Mouse (Mus musculus): ENCODE measurements at regions not wholly inside any gene's neighbourhood (a gene's known extent, or its start where the extent isn't known, plus 50 kb on each side); places are given as distances from the start of the nearest gene placed in this dataset.

DNA sequence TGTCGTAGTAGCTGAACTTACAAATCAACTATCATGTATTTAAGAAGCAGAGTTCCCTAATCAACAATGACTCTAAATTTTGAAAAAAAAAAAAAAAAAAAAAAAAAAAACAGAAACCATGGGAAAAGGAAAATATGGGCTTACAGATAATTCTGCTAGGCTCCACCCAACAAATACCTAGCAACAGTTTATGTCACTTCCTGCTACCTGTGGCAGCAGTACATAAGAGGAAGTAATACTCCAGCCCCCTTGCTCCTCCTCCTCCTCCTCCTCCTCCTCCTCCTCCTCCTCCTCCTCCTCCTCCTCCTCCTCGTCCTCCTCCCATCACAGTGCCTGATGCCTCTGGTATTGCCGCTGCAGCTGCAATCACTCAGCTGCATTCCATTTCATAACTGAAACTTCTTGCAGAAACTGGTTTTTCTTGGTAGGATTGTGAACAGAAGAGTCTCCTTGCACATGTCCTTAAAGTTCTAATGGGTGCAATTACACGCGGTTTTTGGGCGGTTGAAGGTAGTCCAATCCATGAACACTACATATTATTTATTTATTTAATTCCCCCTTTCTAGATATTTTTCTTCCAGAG, 89.6 kb downstream of the Plk2 start:
- Histone ChIP-seq H3K27ac (ENCODE audit: insufficient read depth, low read length) (no peak overlapping the region), H3K27me3 (ENCODE audit: control insufficient read depth, insufficient read depth, low read length) (no peaks in the 10 kb centered on the region), H3K4me3 (replicated peaks; ENCODE audit: insufficient read depth, low read depth, low read length) (no peak overlapping the region), H3K4me1 (ENCODE audit: control insufficient read depth, insufficient read depth, low read length) (no peaks in the 10 kb centered on the region)
- WGBS, result 98% methylated on average over 5 of the region's 6 CpGs
- TF ChIP-seq POLR2A (IDR thresholded peaks at IDR 0.05; ENCODE audit: borderline replicate concordance, insufficient read depth, low read length) (no peak), CTCF (IDR thresholded peaks at IDR 0.05; ENCODE audit: borderline replicate concordance, insufficient read depth, low read depth, low read length) (no peak)
- DNase-seq, result no peak

DNA sequence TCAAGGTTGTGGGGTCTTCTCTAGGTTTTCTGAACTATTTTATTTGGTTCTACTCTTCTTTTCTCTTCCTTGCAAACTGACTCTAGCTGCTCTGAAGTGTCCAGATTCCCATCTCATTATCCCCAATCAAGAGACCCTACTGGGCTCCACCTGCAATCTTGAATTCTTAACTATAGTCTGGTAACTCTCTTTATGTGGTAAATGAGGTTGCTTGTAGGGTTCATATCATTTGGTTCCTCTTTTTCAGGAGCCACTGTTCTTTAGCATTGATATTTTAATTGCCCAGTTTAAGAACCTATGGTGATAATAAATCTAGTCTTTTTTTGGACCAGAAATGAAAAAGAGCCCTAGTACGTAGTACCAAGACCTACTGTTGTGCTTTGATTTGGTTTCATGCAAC, 90.7 kb downstream of the Plk2 start:
- H3K4me3 ChIP-seq (replicated peaks; ENCODE audit: insufficient read depth, low read depth, low read length), result no peak overlapping the region
- no peak for DNase-seq
- H3K27ac ChIP-seq (ENCODE audit: insufficient read depth, low read length), result no peak overlapping the region
- no peaks in the 10 kb centered on the region for H3K4me1 ChIP-seq (ENCODE audit: control insufficient read depth, insufficient read depth, low read length)
- 98% methylated on average over 1 of the region's 1 CpGs for WGBS
- TF ChIP-seq POLR2A (IDR thresholded peaks at IDR 0.05; ENCODE audit: borderline replicate concordance, insufficient read depth, low read length) (no peak), CTCF (IDR thresholded peaks at IDR 0.05; ENCODE audit: borderline replicate concordance, insufficient read depth, low read depth, low read length) (no peak)
- no peaks in the 10 kb centered on the region for H3K27me3 ChIP-seq (ENCODE audit: control insufficient read depth, insufficient read depth, low read length)

DNA sequence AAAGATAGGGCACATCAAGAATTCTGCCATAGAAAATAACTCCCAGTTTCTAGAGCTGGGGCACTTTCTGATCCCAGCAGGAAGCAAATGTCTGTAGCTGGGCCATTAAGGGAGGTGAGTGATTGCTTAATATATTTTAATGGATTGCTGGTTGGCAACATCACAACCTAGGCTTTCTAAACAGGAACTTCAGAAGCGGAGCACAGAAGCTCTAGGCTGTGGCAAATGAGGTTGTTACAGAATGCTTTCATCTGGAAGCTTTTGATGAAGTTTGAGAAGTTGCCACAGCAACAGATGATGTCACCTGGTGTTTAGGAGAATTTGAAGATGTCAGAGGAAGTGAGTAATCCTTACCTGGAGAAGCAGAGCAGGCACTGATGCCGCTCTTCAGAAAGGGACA, 95.3 kb downstream of the Plk2 start:
- TF ChIP-seq POLR2A (IDR thresholded peaks at IDR 0.05; ENCODE audit: borderline replicate concordance, insufficient read depth, low read length) (no peak), CTCF (IDR thresholded peaks at IDR 0.05; ENCODE audit: borderline replicate concordance, insufficient read depth, low read depth, low read length) (no peak)
- WGBS, result 94% methylated on average over 2 of the region's 2 CpGs
- H3K4me1 ChIP-seq (ENCODE audit: control insufficient read depth, insufficient read depth, low read length), result no peaks in the 10 kb centered on the region
- no peak overlapping the region for H3K4me3 ChIP-seq (replicated peaks; ENCODE audit: insufficient read depth, low read depth, low read length)
- H3K27ac ChIP-seq (ENCODE audit: insufficient read depth, low read length), result no peak overlapping the region
- DNase-seq, result no peak
- H3K27me3 ChIP-seq (ENCODE audit: control insufficient read depth, insufficient read depth, low read length), result no peaks in the 10 kb centered on the region

DNA sequence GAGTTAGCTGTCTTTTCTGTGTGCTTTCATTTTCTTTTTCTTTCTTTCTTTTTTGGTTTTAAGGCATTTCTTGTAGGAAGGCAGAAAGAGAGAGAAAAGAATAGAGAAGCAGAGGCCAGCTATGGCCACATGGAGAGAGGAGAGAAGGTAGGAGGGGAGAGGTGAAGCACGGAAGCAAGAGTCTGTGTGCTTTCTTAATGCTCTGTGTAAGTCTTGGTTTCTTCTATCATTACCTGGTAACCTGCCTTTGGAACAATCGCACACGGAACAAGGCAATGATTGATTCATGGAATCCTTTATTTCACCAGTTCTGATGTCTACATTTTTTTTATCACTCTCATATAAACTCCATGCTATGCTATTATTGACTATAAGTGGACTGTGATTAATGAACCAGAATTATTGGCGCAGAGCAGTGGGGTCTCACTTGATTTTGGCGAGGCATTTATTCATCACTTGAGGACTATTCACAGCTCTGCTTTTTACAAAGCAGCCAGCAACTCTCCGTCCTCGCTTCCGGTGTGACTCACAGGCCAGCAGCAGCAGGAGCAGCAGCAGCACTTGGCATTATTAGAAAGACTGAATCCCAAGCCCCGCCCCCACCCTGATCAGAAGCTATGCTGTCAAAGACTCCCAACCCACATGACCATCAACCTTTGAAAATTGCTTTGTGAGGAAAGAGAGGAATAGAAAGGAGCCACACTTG, 97.6 kb downstream of the Plk2 start:
- Histone ChIP-seq H3K4me3 (replicated peaks; ENCODE audit: insufficient read depth, low read depth, low read length) (no peak overlapping the region), H3K4me1 (ENCODE audit: control insufficient read depth, insufficient read depth, low read length) (no peaks in the 10 kb centered on the region), H3K27ac (ENCODE audit: insufficient read depth, low read length) (no peak overlapping the region), H3K27me3 (ENCODE audit: control insufficient read depth, insufficient read depth, low read length) (no peaks in the 10 kb centered on the region)
- peak in 1 of 2 experiments; percentile 3 for DNase-seq
- WGBS, result 23% methylated on average over 9 of the region's 9 CpGs
- no peak for TF ChIP-seq CTCF (IDR thresholded peaks at IDR 0.05; ENCODE audit: borderline replicate concordance, insufficient read depth, low read depth, low read length)
- no peak for TF ChIP-seq POLR2A (IDR thresholded peaks at IDR 0.05; ENCODE audit: borderline replicate concordance, insufficient read depth, low read length)

DNA sequence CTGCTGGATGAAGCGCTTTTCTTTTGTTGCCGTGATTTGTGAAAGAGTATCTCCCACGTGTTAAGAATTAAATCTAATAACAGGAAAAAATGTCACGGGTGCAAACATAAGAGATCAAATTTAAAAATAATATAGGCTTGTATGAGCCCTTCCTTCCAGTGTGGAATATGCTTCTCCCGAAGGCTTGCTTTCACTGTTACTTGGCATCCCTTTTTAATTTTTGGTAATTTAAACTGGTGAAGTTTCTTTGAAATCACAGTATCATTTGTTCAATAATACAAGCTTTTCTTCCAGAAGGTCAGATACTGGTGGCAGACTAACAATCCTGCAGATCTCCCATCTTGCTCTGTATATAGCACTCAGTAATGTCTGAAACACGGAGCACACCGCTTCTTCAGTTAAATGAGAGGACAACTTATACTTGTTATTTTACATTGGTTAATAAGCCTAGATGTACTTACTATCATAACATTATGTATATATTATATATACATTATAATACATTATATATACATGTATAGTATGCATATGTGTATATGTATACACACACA, 98.2 kb downstream of the Plk2 start:
- WGBS, result 53% methylated on average over 7 of the region's 7 CpGs
- Histone ChIP-seq H3K4me1 (ENCODE audit: control insufficient read depth, insufficient read depth, low read length) (no peaks in the 10 kb centered on the region), H3K27ac (ENCODE audit: insufficient read depth, low read length) (no peak overlapping the region), H3K27me3 (ENCODE audit: control insufficient read depth, insufficient read depth, low read length) (no peaks in the 10 kb centered on the region), H3K4me3 (replicated peaks; ENCODE audit: insufficient read depth, low read depth, low read length) (no peak overlapping the region)
- TF ChIP-seq POLR2A (IDR thresholded peaks at IDR 0.05; ENCODE audit: borderline replicate concordance, insufficient read depth, low read length) (no peak), CTCF (IDR thresholded peaks at IDR 0.05; ENCODE audit: borderline replicate concordance, insufficient read depth, low read depth, low read length) (no peak)
- no peak for DNase-seq

DNA sequence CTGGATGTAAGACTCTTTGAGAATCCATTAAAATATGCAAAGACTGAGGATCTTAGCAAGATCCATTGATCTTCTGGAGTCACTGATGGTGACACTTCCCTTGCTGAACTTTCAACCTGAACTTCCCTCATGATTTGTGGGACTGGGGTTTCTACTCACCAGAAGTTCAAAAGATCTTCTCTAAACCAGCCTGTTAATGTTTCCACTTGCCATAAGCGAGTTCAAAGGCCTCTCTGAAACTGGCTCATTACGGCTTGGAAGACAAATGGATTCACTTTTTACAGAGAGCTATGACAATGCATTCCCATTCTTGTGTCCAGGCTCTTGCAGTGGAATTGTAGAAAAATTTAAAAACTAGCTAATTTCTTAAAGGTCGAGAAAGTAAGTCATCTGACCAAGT, 102.6 kb downstream of the Plk2 start:
- no peak for TF ChIP-seq CTCF (IDR thresholded peaks at IDR 0.05; ENCODE audit: borderline replicate concordance, insufficient read depth, low read depth, low read length)
- TF ChIP-seq POLR2A (IDR thresholded peaks at IDR 0.05; ENCODE audit: borderline replicate concordance, insufficient read depth, low read length), result no peak
- Histone ChIP-seq H3K4me3 (replicated peaks; ENCODE audit: insufficient read depth, low read depth, low read length) (no peak overlapping the region), H3K27ac (ENCODE audit: insufficient read depth, low read length) (no peak overlapping the region), H3K4me1 (ENCODE audit: control insufficient read depth, insufficient read depth, low read length) (no peaks in the 10 kb centered on the region), H3K27me3 (ENCODE audit: control insufficient read depth, insufficient read depth, low read length) (no peaks in the 10 kb centered on the region)
- 95% methylated on average over 3 of the region's 3 CpGs for whole genome bisulfite sequencing
- no peak for DNase-seq

DNA sequence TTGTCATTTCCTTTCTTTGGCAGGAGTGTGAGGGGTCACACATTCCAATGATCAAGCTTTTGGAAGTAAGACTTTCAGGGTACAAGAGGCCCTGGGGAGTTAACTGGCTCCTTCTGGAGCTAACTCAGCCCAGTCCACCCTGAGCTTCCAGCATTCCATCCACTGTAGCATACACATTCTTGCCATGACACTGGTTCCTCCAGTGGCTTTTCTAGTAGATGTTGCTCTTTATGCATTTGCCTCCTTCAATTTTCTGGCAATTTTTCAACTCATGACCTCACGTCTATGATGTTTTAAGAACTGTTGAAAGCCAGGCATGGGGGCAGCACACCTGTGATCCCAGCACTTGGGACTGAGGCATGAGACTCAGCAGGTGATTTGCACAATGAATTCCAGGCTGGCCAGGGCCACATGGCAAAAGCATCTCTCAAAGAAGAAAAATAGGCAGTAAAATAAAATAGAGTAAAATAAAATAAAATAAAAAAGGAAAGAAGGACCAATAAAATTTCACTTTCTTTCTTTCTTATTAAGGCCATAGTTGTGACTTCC, 113.0 kb downstream of the Plk2 start:
- no peak overlapping the region for H3K4me3 ChIP-seq (replicated peaks; ENCODE audit: insufficient read depth, low read depth, low read length)
- no peak for DNase-seq
- H3K27ac ChIP-seq (ENCODE audit: insufficient read depth, low read length), result no peak overlapping the region
- WGBS, result 29% methylated on average over 1 of the region's 1 CpGs
- no peak for TF ChIP-seq CTCF (IDR thresholded peaks at IDR 0.05; ENCODE audit: borderline replicate concordance, insufficient read depth, low read depth, low read length)
- no peak for TF ChIP-seq POLR2A (IDR thresholded peaks at IDR 0.05; ENCODE audit: borderline replicate concordance, insufficient read depth, low read length)
- no peaks in the 10 kb centered on the region for H3K4me1 ChIP-seq (ENCODE audit: control insufficient read depth, insufficient read depth, low read length)
- no peaks in the 10 kb centered on the region for H3K27me3 ChIP-seq (ENCODE audit: control insufficient read depth, insufficient read depth, low read length)

DNA sequence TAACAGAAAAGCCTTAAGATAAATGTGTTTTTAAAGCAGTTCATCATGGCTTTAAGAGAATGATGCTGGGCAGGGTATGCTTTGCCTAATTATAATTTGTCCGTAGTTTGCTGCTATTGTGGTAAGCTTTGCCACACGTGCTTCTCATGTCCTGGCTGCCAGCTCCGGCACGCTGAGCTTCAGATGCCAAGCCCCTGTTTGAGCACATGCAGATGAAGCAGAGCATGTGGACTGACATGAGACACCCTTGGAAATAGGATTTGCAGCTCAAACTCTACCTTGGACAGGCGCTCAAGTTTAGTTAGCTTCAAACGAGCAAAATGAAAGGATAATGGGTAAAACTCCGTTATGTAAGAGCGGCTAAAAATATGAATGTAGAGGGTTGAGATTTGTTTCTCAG, 123.1 kb downstream of the Plk2 start:
- no peak overlapping the region for H3K27ac ChIP-seq (ENCODE audit: insufficient read depth, low read length)

More for the DNA sequence above, 123.1 kb downstream of the Plk2 start:
- Histone ChIP-seq H3K4me3 (replicated peaks; ENCODE audit: insufficient read depth, low read depth, low read length) (no peak overlapping the region), H3K27me3 (ENCODE audit: control insufficient read depth, insufficient read depth, low read length) (no peaks in the 10 kb centered on the region), H3K4me1 (ENCODE audit: control insufficient read depth, insufficient read depth, low read length) (no peaks in the 10 kb centered on the region)
- no peak for DNase-seq
- TF ChIP-seq CTCF (IDR thresholded peaks at IDR 0.05; ENCODE audit: borderline replicate concordance, insufficient read depth, low read depth, low read length) (no peak), POLR2A (IDR thresholded peaks at IDR 0.05; ENCODE audit: borderline replicate concordance, insufficient read depth, low read length) (no peak)
- WGBS, result 58% methylated on average over 8 of the region's 8 CpGs
